Mouse (Mus musculus) layer of hippocampus, postnatal 10 days (tissue): ENCODE results near the gene Klk6. TPM values are rescaled to one million over a fixed set of nuclear protein-coding genes. Genes with fewer than 3 reads are reported as not detected.

ENCODE experiments used
- DNase-seq, 2 experiments: peaks; one replicate each; pipeline ENCODE4 v3.0.0; 2021; ENCODE audit warnings: low spot score in 2 of 2
- long read RNA-seq: library from polyadenylated mRNA; stranded (forward); transcript quantifications from one replicate; pipeline ENCODE4 v2.0.0, GENCODE M21; 2023
- total RNA-seq, 2 experiments: library from RNA; stranded (reverse); gene quantifications; 2 replicates each; pipeline ENCODE4 v1.2.3; 2021

Klk6 gene
- total RNA-seq: not detected
- long read RNA-seq: 0 reads

DNA sequence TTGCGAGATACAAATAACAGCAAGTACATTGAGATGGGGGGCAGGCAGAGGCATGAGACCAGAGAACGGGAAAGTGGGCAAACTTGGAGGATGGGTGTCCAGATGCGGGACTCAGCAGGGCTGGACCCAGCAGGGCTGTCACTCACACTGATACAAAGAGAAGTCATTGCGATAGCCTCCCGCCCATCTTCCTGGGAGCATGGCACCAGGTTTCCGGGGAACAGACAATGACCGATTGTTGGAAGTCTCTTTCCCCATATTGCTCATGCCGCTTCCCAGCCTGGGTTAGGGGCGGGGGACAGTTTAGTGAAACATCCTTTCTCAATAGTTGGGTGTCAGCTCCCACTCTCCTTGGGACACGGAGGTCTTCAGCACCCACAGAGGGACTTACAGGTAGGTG lies at the start of gene Klk6:
Gene Klk6 (plus strand): TSS at position 301 of the 400 bp plus-strand sequence.
- no peak for DNase-seq

DNA sequence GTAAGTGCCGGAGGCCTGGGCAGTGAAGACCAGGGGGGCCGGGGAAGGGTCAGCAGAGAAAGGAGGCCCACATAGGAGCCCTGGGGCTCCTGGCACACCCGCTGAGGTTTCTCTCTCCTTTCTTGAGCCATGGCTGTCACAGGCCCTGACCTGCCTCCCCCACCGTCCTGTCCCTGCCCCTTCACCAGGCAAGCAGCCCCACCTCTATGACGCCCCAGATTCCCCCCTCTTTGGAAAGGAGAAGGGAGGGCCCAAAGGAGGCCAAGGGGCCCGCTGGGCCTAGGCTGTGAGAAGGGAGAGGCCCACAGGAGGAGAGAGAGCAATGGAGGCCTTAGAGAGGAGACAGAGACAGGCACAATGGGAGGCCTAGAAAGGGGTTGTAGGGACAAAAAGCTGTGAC lies 49.5 kb upstream of the Klk6 start:
- peak in 1 of 2 experiments; percentile 5 for DNase-seq

DNA sequence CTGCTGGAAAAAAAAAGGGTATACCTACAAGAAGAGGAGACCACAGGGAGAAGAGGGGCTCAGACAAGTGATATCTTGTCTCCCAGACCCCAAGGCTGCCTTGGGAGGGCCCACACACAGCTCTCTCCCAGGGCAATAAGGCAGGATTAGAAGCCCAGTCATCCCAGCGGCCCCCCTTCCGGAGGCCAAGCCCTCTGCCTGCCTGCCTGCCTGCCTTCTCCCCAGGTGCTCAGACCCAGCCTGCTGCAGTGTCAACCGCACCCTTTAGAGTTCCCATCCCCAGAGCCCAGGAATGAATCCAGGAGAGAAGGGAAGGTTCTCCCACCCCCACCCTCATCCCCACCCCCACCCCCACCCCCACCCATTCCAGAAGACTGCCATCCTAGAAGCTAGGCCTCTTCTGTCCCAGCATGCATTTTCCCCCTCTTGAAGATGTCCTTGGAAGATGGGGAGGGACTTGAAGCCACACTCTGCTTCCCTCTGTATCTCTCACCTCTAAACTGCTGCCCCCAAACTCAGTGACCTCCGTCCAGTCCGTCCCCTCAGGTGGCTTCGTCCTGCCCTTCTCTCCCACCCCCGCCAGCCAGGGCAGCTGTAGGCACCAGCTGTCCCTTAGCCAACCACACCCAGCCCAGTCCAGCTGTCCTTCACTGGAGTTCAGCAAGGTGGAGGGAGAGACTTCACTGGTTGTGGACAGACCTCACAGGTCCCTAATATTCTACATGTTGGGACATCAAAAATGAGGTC lies 48.8 kb upstream of the Klk6 start:
- DNase-seq: peak in 1 of 2 experiments; percentile 5

DNA sequence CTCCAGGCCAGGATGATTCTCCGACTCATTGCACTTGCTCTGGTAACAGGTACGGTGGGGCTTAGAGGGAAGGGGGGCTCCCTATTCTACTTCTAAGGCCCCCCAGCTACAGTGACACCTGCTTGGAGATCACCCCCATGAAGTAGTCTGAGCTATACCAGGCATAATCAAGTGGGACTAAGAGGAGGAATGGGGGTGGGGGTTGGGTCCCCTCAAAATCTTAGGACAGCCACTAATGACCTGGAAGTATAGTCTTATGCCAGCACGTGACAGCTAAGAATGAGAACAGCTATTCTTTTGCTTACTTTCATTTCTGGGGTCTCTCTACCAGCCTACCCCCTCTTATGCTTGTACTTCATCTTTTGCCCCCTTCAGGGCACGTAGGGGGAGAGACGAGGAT lies 47.8 kb upstream of the Klk6 start:
- DNase-seq: no peak

DNA sequence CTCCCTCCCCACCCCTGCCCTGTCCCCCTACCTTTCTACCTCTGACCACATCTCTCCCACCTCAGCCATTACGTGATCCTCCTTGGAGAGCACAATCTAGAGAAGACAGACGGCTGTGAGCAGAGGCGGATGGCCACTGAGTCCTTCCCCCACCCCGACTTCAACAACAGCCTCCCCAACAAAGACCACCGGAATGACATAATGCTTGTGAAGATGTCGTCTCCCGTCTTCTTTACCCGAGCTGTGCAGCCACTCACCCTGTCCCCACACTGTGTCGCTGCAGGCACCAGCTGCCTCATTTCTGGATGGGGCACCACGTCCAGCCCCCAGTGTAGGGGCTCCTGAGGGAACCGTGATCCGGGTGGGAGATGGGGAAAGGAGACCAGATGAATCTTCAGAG lies 46.9 kb upstream of the Klk6 start:
- no peak for DNase-seq

DNA sequence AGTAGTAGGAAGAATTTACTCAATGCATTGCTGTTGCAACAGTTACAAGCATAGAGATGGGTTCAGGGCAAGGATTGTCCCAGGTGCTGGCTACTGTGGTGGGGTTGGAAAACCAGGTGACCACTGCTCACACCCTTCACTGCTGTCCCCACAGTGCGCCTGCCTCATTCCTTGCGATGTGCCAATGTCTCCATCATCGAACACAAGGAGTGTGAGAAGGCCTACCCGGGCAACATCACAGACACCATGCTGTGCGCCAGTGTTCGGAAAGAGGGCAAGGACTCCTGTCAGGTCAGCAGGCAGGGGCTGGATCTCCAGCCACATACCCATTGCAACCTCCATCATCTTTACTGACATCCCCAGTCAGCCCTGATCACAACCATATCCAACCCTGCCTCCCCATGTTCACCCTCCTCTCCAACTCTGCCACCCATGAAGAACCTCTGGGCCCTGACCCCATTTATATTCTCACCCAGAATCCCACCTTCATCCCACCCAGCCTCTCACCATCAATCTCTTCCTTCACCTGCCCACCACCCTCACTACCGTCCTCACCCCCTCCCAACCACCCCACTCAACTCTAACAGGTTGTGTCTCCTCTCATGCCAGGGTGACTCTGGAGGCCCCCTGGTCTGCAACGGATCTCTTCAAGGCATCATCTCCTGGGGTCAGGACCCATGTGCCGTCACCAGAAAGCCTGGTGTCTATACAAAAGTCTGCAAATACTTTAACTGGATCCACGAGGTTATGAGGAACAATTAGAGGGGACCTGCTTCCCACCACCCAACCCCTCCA lies 45.9 kb upstream of the Klk6 start:
- peak in 1 of 2 experiments; percentile 0 for DNase-seq

DNA sequence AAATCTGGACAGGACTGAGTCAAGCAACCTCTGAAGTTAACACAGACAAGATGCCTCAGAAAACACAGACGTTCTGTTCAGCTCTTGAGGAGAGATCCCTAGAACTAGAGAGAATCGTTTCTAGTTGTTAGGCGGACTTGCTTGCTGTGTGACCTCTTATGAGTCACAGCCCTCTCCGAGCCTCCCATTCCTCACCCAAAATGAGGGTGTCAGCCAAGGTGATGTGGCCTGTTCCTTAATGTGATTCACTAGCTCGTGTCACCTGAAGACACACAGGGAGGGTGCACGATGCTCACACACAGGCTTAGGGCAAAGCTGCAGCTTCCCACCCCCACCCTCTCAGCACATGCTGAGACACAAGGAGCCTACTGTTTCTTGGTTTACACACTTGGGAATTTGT lies 44.1 kb upstream of the Klk6 start:
- DNase-seq: no peak

DNA sequence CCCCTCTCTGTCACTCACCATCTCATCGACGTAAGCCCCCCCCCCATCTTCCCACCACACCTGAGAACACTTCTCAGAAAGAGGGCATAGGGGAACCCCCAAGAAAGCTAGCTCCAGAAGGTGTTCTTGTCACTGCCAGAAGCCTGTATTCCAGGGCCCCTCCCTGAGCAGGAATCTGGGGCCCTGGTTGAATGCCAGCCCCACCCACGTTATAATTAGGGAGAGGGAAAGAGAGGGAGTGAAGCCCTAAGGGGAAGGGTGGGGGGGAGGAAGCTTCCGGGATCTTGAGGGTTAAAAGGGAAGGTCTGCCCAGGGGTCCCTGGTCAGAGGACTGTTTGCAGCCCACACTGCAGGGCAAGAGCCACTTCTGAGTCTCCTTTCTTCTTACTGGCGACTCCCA lies 43.6 kb upstream of the Klk6 start, which contains the start of gene Klk10:
Gene Klk10 (plus strand): TSS at position 290 of the 400 bp plus-strand sequence.
- no peak for DNase-seq

DNA sequence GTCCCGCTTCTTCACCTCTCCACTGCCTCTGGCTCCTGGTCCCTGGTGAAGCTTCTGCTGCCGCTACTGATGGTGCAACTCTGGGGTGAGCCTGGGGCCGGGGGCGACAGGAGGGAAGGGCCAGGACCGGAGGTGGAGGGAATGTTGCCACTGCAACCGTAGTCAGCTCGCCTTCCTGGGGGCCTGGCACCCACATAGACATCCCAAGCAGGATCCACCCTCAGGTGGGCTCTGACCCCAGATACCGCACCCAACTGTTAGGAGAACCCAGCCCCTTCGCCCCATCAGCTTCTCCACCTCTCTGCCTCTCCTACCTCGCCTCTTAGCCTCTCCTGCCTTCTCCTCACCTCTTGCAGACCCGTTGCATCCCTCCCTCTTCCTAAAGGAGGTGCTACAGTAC lies 42.8 kb upstream of the Klk6 start:
- no peak for DNase-seq

DNA sequence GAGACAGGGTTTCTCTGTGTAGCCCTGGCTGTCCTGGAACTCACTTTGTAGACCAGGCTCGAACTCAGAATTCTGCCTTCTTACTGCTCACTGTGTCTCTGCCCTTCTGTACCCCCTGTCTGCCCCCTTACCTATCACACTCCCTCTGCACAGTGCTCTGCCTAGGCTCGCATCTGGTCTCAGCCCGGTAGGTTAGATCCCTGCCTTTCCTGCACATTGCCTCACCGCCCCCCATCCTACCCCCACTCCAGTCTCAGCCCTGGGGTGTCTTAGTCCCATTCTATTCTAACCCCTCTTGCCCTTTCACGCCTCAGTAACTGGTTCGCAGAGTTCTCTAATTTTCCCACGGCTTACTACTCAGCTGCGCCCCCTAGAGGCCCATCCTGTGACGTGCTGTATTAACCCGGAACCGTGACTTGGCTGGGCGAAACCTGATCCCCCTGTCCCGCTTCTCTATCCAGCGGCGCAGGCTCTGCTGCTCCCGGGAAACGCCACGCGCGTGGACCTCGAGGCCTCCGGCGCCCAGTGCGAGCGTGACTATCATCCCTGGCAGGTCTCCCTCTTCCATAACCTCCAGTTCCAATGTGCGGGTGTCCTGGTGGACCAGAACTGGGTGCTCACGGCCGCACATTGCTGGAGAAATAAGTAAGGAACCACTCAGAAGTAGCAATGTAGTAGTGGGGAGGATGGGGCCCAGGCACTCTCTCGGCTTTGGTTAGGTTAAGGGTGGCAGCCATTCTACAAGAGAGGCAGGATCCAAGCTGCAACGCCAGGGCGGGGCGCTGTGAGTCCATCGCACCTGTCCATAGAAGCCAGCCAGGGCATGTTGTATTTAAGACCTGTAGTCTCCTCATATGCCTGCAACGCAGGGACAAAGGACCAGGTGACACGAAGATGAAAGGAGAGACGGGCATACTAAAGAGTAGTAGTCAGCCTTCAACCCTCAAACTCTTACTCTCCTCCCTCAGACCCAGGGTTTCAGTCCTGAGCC lies 41.7 kb upstream of the Klk6 start:
- DNase-seq: peak; percentile 83

DNA sequence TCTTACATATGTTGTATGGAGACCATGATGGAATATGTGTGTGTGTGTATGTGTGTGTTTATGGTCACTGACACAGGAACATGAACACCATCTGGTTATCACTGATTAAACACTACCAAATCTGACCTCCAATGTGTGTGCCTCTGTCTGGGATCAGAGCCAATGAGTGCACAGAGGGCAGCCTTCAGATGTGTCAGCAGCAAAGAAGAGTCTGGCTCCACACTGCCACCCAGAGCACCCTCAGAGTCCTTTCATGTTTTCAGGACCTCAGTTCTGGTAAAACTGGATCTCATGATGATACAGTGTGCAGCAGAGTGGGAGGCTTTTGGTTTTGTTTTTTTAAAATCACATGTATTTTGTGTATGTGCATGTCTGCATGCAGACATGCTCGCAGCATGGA lies 39.0 kb upstream of the Klk6 start:
- DNase-seq: no peak

DNA sequence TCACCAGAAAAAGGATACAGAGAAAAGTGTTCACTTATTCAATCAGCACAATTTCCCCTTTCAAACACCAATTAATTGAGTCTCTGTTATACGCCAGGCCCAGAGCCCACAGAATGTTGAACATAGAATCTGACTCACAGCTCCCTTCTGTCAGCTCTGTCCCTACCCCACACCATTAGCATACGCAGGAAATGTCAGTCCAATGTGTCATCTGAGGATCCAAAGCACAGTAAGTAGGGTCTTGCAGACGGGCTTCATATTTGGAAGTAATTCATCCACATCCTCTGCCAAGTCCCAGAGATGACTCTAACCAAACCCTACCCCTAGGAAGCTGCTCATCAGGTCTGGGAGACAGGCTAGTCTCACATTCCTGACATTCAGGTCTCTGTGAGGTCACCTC lies 36.2 kb upstream of the Klk6 start:
- no peak for DNase-seq

DNA sequence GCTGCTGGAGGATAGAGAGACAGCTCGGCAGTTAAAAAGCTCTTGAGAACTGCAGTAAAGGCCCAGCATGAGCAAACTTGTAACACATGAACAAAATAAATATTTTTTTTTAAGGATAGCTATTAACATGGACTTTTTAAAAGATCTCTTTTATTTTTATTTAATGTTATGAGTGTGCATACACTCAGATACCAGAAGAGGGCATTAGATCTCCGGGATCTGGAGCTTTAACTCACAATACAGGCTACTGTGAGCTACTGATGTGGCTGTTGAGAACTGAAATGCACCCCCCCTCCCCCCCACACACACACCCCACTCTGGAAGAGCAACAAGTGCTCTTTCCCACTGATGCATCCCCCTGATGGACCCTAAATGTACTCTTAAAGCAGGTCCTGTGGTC lies 35.0 kb upstream of the Klk6 start:
- no peak for DNase-seq

DNA sequence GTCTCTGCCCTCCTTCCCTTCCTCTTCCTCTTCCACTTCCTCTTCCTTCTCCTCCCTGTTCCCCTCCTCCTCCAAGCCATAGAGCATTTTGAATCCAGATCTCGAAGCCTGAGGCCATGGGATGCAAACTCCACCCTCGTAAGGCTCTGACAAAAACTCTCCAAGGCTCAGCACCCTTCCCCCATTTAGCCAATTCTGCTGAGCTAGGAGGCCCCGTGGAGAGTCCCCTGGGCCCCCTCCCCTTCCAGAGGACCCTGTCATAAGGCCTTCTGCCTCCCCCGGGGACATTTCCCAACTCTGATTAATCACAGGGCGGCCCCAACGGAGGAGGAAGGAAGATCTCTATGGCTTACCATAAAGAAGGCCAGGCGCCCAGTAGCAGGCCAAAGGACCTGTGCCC lies 32.7 kb upstream of the Klk6 start, which contains the start of gene Klk9:
Gene Klk9 (plus strand): TSS at position 301 of the 400 bp plus-strand sequence.
- no peak for DNase-seq

DNA sequence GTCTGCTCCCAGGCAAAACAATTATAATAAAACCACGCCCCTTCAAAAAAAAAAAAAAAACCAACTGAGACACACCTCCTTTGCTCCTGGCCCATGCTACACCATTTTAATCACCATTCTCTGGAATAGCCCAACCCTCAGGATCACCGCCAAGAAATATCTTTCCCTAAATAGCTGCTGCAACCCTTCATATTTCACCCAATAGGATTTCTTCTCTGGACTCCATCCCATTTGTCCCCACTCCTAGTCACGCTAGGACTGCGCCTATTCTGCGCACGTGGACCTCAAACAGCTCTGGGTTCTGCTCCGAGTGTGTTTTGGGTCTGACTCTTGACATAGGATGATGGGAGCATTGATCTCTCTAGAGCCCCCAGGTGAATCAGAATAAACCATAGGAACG lies 27.9 kb upstream of the Klk6 start:
- no peak for DNase-seq

DNA sequence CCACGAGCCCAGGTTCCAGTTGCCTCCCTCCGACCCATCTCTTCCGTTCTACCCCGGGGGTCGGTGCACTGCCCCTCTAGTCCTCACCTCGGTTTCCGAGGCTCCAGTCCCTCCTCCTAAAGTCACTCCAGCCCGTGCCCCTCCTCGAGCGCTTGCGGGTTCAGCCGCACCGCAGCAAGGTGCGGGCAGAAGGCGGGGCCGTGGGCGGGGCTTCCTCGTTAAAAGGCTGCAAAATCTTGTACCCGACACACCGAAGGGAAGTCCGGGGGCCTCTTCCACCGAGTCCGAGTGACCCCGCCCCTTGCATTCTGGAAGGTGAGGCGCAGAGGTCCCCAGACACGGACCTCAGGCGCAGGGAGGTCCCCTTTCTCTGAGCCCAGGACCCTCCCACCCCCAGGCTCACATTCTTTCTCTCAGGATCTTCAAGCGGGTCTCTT lies 26.9 kb upstream of the Klk6 start, which contains the start of gene Klk8:
Gene Klk8 (plus strand): TSS at position 245 of the 437 bp plus-strand sequence.
- no peak for DNase-seq

DNA sequence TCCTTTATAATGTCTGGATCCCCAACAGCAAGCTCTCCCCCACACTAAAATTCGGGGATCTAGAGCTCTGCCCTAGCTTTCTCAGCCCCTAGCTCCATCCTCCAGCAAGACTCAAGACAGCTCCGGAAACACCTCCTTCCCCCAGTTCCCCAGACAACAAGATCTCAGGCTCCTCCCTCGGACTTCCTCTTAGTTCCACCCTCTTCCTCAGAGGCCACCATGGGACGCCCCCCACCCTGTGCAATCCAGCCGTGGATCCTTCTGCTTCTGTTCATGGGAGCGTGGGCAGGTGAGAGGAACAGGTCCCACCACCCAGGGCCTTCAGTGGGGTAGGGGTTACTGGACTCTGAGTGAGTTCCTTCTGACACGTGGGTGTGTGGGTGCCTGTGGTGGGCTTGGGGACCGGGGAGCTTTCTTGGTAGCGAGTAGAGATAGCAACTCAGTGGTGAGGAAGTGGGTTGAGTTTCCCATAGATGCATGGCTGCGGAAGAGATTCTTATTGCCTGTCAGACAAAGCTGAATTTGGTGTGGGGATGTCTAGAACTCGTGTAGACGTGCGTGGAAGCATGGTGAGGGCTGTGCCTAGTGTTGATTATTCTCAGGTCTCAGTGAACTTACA lies 26.3 kb upstream of the Klk6 start:
- DNase-seq: no peak

DNA sequence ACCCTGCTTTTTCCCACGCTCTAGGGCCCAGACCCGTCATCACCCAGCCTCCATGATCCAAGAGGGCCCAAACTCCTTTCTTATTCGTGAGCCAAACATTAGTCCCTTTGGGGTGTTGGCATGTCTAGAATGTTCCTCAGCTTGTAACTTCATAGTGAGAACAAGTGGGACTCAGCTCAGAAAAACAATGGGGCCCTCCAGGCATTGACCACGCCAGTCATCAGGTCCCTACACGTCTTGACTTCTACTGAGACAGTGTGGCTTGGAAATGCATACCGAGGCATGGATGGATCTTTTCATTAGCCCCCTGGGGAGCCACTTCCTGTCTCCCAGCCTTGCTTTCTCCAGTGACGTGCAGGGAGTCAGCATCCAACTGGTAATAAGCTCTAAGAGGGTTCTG lies 24.4 kb upstream of the Klk6 start:
- DNase-seq: no peak

DNA sequence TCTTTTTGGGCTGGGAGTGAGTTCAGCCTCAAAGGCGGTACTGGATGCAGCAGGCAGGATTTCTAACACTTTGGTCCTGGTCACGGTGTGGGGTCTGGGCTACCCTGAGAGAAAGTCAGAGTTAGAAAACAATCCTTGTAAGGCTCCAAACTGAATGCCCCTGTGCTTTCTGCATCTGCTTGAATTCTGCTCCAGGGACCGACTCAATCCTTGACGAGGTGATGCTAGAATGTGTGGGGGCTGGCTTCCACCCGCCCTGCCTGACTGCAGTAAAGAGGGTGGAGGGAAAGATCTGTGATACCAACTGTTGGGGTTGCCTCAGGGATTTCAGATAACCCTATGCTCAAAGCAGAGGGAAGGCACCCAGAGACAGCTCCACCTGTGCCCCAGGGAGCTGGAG lies 13.3 kb upstream of the Klk6 start, which contains the start of gene Klk7:
Gene Klk7 (plus strand): TSS at position 301 of the 400 bp plus-strand sequence.
- no peak for DNase-seq

DNA sequence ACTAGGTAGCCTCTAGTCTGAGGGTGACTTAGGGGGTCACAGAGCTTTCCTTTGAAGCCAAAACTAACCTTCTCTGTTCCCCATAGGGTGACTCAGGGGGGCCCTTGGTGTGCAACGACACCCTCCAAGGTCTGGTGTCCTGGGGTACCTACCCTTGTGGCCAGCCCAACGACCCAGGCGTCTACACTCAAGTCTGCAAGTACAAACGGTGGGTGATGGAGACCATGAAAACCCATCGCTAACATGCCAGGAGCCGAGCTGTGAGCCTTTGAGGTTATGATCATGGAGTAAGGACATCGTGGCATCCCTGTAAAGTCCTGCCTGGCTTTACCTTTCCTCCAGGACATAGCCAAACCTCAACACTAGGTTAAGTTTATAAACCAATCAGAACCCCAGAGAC lies 9.1 kb upstream of the Klk6 start:
- no peak for DNase-seq

DNA sequence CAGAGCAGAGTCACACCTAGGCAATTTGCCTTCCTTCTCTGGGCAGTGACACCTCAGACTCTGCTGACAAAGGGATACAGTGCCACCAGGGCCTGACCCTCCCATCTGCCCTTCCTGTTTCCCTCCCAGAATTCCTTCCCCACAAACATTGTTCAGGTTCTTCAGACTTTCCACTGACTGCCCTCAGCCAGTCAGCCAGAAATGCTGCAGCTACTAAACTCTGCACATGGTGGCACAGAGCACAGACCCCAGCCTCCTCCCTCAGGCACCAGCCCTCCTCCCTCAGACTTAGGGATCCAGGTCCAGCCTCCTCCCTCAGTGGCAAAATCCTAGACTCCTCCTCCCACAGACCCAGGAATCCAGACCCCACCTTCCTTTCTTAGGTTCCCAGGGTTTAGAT lies 7.6 kb upstream of the Klk6 start:
- no peak for DNase-seq
